In genomic region chr5:136326626-136327025, GRCm38 (mm10) we compare ENCODE assay signal across 25 mouse cellular contexts.
DNase-seq lines count a peak whose midpoint lies in the region; ATAC-seq and TF ChIP-seq lines count a peak whose summit lies in the region.
"Had no signal": no experiment of that assay in that cellular context is flagged by ENCODE, and none has a peak within 500 bp of the region (broad histone marks: within the 10 kb centered on the region; RNA-seq: fewer than 3 reads in every experiment).

No protein-coding gene starts in this region.

- H3K79me2 ChIP-seq in heart, adult 2 months (replicated peaks; ENCODE audit: control insufficient read depth, insufficient read depth, low read length): no peaks in the 10 kb centered on the region

- H3K27ac ChIP-seq in heart, adult 2 months: no peak overlapping the region
- peak overlapping the region; percentile 57 to 59 for H3K27ac ChIP-seq in heart, embryonic 14.5 days (replicated peaks in 1 of 2; ENCODE audit: control insufficient read depth in 1 of 2, insufficient read depth in 1 of 2, low read depth in 2 of 2, low read length in 2 of 2)
- H3K27ac ChIP-seq in midbrain, embryonic 15.5 days: no peak overlapping the region
- H3K27ac ChIP-seq: embryonic facial prominence, embryonic 15.5 days; forebrain, embryonic 10.5 days; hindbrain, embryonic 12.5 days; left cerebral cortex, adult 2 months; neural tube, embryonic 15.5 days; stomach, embryonic 15.5 days had no signal

- no peak overlapping the region for H3K9ac ChIP-seq in heart, adult 2 months (ENCODE audit: low read depth, low read length)
- H3K9ac ChIP-seq in heart, embryonic 14.5 days (ENCODE audit: low read length): peak overlapping the region; percentile 28; the same call in 1 of the 2 replicates
- H3K9ac ChIP-seq in midbrain, embryonic 15.5 days: no peak overlapping the region
- H3K9ac ChIP-seq: embryonic facial prominence, embryonic 15.5 days; forebrain, postnatal 0 days; hindbrain, embryonic 12.5 days; neural tube, embryonic 15.5 days; stomach, embryonic 15.5 days had no signal

- no peak for TF ChIP-seq POLR2A in heart, adult 2 months (IDR thresholded peaks at IDR 0.05; ENCODE audit: insufficient read depth, low read depth, low read length)

- no peaks in the 10 kb centered on the region for H3K27me3 ChIP-seq in heart, adult 2 months (ENCODE audit: control insufficient read depth, insufficient read depth, low read length)
- H3K27me3 ChIP-seq in heart, embryonic 14.5 days (ENCODE audit: control insufficient read depth, insufficient read depth, low read length): no peaks in the 10 kb centered on the region
- H3K27me3 ChIP-seq in midbrain, embryonic 15.5 days (replicated peaks): no peaks in the 10 kb centered on the region
- H3K27me3 ChIP-seq: embryonic facial prominence, embryonic 15.5 days; hindbrain, embryonic 12.5 days; neural tube, embryonic 15.5 days; stomach, embryonic 15.5 days had no signal

- TF ChIP-seq CTCF in heart, adult 2 months (IDR thresholded peaks at IDR 0.05): no peak

- H3K36me3 ChIP-seq in heart, adult 2 months (ENCODE audit: control insufficient read depth, insufficient read depth, low read length): no peaks in the 10 kb centered on the region
- peaks cover 86% of the 10 kb centered on the region for H3K36me3 ChIP-seq in heart, embryonic 14.5 days (ENCODE audit: control insufficient read depth, insufficient read depth, low read length)
- peaks cover 13% of the 10 kb centered on the region; the same call in 1 of the 2 replicates for H3K36me3 ChIP-seq in midbrain, embryonic 15.5 days (replicated peaks)

- TF ChIP-seq EP300 in heart, adult 2 months (IDR thresholded peaks at IDR 0.05; ENCODE audit: insufficient read depth, low read depth, low read length): no peak

- intact Hi-C loops in heart, adult 2 months (cut with DNase I): loop anchor here (5.0 kb wide), 1 partner anchor 241 kb away; the partner anchor contains the start of gene Cux1
- intact Hi-C loops in heart, postnatal 36 days (cut with DNase I): loop anchor here (5.0 kb wide), 1 partner anchor 241 kb away; the partner anchor contains the start of gene Cux1

- peaks cover 4% of the 10 kb centered on the region for H3K4me1 ChIP-seq in heart, adult 2 months (ENCODE audit: control insufficient read depth, insufficient read depth, low read length)
- peaks cover 9 to 16% of the 10 kb centered on the region in 2 experiments for H3K4me1 ChIP-seq in heart, embryonic 14.5 days (ENCODE audit: control insufficient read depth in 2 of 2, insufficient read depth in 2 of 2, low read length in 2 of 2)
- no peaks in the 10 kb centered on the region for H3K4me1 ChIP-seq in midbrain, embryonic 15.5 days
- H3K4me1 ChIP-seq: embryonic facial prominence, embryonic 15.5 days; forebrain, embryonic 10.5 days; hindbrain, embryonic 12.5 days; stomach, embryonic 15.5 days had no signal

- H3K4me2 ChIP-seq in heart, embryonic 14.5 days (ENCODE audit: low read length): no peak overlapping the region
- H3K4me2 ChIP-seq in midbrain, embryonic 15.5 days: no peak overlapping the region
- H3K4me2 ChIP-seq: embryonic facial prominence, embryonic 15.5 days; hindbrain, embryonic 12.5 days; neural tube, embryonic 15.5 days; stomach, embryonic 15.5 days had no signal

- ATAC-seq in heart, embryonic 14.5 days (ENCODE audit: insufficient number of reproducible peaks, insufficient read depth, low FRiP score, low read depth): no peak
- ATAC-seq in midbrain, embryonic 15.5 days (replicated peaks): no peak
- ATAC-seq: forebrain, postnatal 0 days had no signal

- DNase-seq in lung, adult 18-20 months: peak; percentile 10 to 30
- DNase-seq in lung, postnatal 4 days: no peak
- DNase-seq in heart, adult 2 months: peak; percentile 56 to 71
- peak; percentile 40 to 49 for DNase-seq in heart, postnatal 36 days
- DNase-seq in Muller cell, postnatal 12 days (ENCODE audit: inconsistent ontology term): no peak
- no peak for DNase-seq in right cerebral cortex, postnatal 25 days
- DNase-seq: adrenal gland, adult 2 months; B cell, adult 2 months; forebrain, postnatal 0 days; gastrocnemius, postnatal 36 days; kidney, adult 2 months; layer of hippocampus, adult 9-11 months; left cerebral cortex, postnatal 4 days; liver; midbrain, embryonic 14.5 days; right cerebral cortex, postnatal 14 days; thymus, adult 18-20 months had no signal

- WGBS in heart, adult 2 months: 51% methylated on average over 13 of the region's 13 CpGs
- WGBS in heart, embryonic 14.5 days: 45% methylated on average over 13 of the region's 13 CpGs
- 94% methylated on average over 13 of the region's 13 CpGs for WGBS in midbrain, embryonic 15.5 days

- H3K4me3 ChIP-seq in heart, adult 2 months: no peak overlapping the region
- H3K4me3 ChIP-seq in heart, embryonic 14.5 days (ENCODE audit: control insufficient read depth in 1 of 2, insufficient read depth in 1 of 2, low read depth in 1 of 2, low read length in 2 of 2): no peak overlapping the region
- H3K4me3 ChIP-seq in midbrain, embryonic 15.5 days: no peak overlapping the region
- H3K4me3 ChIP-seq: embryonic facial prominence, embryonic 15.5 days; forebrain, embryonic 10.5 days; hindbrain, embryonic 12.5 days; left cerebral cortex, adult 2 months; neural tube, embryonic 15.5 days; stomach, embryonic 15.5 days had no signal

- H3K9me3 ChIP-seq in heart, embryonic 14.5 days (ENCODE audit: control insufficient read depth, low read length): no peaks in the 10 kb centered on the region
- H3K9me3 ChIP-seq in midbrain, embryonic 15.5 days: no peaks in the 10 kb centered on the region
- H3K9me3 ChIP-seq: embryonic facial prominence, embryonic 15.5 days; forebrain, embryonic 10.5 days; hindbrain, embryonic 12.5 days; neural tube, embryonic 15.5 days; stomach, embryonic 15.5 days had no signal

Comparison
In these comparisons a context has a peak if more than half of its experiments do, and no peak if none do; other contexts are left out.
1. DNase-seq: peak in lung, adult 18-20 months (2 of 2), heart, adult 2 months (2 of 2) and heart, postnatal 36 days (2 of 2); none in lung, postnatal 4 days (0 of 2), Muller cell, postnatal 12 days (single experiment) and right cerebral cortex, postnatal 25 days (single experiment).
2. H3K27ac ChIP-seq: peak in heart, embryonic 14.5 days (2 of 2); none in heart, adult 2 months (single experiment) and midbrain, embryonic 15.5 days (single experiment).